Mouse (Mus musculus): Measurements from ENCODE around the gene Stat5a. TPM values are rescaled to one million over a fixed set of nuclear protein-coding genes. Genes with fewer than 3 reads are reported as not detected.
A peak's percentile ranks its signal among the peaks of the same experiment; 100 is the strongest.

Gene Stat5a
- total RNA-seq, 1 experiment from 2014 or later: 20.0 TPM

- no peak for ATAC-seq (replicated peaks; ENCODE audit: insufficient number of reproducible peaks, low FRiP score, low TSS enrichment, poor library complexity, severe bottlenecking)
Observed at GRCm38 (mm10) chr11:100890481-100890880, 31.3 kb downstream of the Stat5a start.

GRCm38 (mm10) chr11:100891256-100892123 is 32.3 kb downstream of the Stat5a start:
- no peak for ATAC-seq (replicated peaks; ENCODE audit: insufficient number of reproducible peaks, low FRiP score, low TSS enrichment, poor library complexity, severe bottlenecking)

- no peak for ATAC-seq (replicated peaks; ENCODE audit: insufficient number of reproducible peaks, low FRiP score, low TSS enrichment, poor library complexity, severe bottlenecking)
Observed at GRCm38 (mm10) chr11:100892435-100892834, 33.3 kb downstream of the Stat5a start.

- peak; percentile 82 for ATAC-seq (replicated peaks; ENCODE audit: insufficient number of reproducible peaks, low FRiP score, low TSS enrichment, poor library complexity, severe bottlenecking)
Observed at GRCm38 (mm10) chr11:100893482-100893881, 34.3 kb downstream of the Stat5a start.

- ATAC-seq (replicated peaks; ENCODE audit: insufficient number of reproducible peaks, low FRiP score, low TSS enrichment, poor library complexity, severe bottlenecking): no peak
Observed at GRCm38 (mm10) chr11:100894146-100894918, 35.2 kb downstream of the Stat5a start.

- no peak for ATAC-seq (replicated peaks; ENCODE audit: insufficient number of reproducible peaks, low FRiP score, low TSS enrichment, poor library complexity, severe bottlenecking)
Observed at GRCm38 (mm10) chr11:100896078-100896477, 36.9 kb downstream of the Stat5a start.

GRCm38 (mm10) chr11:100897294-100898231 is 38.4 kb downstream of the Stat5a start:
- no peak for ATAC-seq (replicated peaks; ENCODE audit: insufficient number of reproducible peaks, low FRiP score, low TSS enrichment, poor library complexity, severe bottlenecking)

GRCm38 (mm10) chr11:100898441-100899199 is 39.5 kb downstream of the Stat5a start:
- no peak for ATAC-seq (replicated peaks; ENCODE audit: insufficient number of reproducible peaks, low FRiP score, low TSS enrichment, poor library complexity, severe bottlenecking)

- ATAC-seq (replicated peaks; ENCODE audit: insufficient number of reproducible peaks, low FRiP score, low TSS enrichment, poor library complexity, severe bottlenecking): peak; percentile 65
Observed at GRCm38 (mm10) chr11:100904580-100905351, 45.6 kb downstream of the Stat5a start.

- ATAC-seq (replicated peaks; ENCODE audit: insufficient number of reproducible peaks, low FRiP score, low TSS enrichment, poor library complexity, severe bottlenecking): no peak
Observed at GRCm38 (mm10) chr11:100905929-100906328, 46.8 kb downstream of the Stat5a start.

- ATAC-seq (replicated peaks; ENCODE audit: insufficient number of reproducible peaks, low FRiP score, low TSS enrichment, poor library complexity, severe bottlenecking): no peak
Observed at GRCm38 (mm10) chr11:100906885-100907284, 47.7 kb downstream of the Stat5a start.

- no peak for ATAC-seq (replicated peaks; ENCODE audit: insufficient number of reproducible peaks, low FRiP score, low TSS enrichment, poor library complexity, severe bottlenecking)
Observed at GRCm38 (mm10) chr11:100908112-100908511, 49.0 kb downstream of the Stat5a start.

GRCm38 (mm10) chr11:100908567-100908966 is 49.4 kb downstream of the Stat5a start:
- ATAC-seq (replicated peaks; ENCODE audit: insufficient number of reproducible peaks, low FRiP score, low TSS enrichment, poor library complexity, severe bottlenecking): no peak

GRCm38 (mm10) chr11:100912401-100913155 is 53.4 kb downstream of the Stat5a start:
- no peak for ATAC-seq (replicated peaks; ENCODE audit: insufficient number of reproducible peaks, low FRiP score, low TSS enrichment, poor library complexity, severe bottlenecking)

- ATAC-seq (replicated peaks; ENCODE audit: insufficient number of reproducible peaks, low FRiP score, low TSS enrichment, poor library complexity, severe bottlenecking): no peak
Observed at GRCm38 (mm10) chr11:100914415-100914814, 55.3 kb downstream of the Stat5a start.

GRCm38 (mm10) chr11:100915063-100915462 is 55.9 kb downstream of the Stat5a start:
- ATAC-seq (replicated peaks; ENCODE audit: insufficient number of reproducible peaks, low FRiP score, low TSS enrichment, poor library complexity, severe bottlenecking): no peak

All from monocyte, adult 5-6 weeks (primary cell).